Mouse (Mus musculus) heart, adult 9 months (tissue): ENCODE measurements around the gene Olfr1459.

Experiments
- DNase-seq, 2 experiments: peaks; one replicate each; pipeline ENCODE4 v3.0.0; 2022; ENCODE audit warnings: low spot score in 2 of 2

Gene Olfr1459

DNA sequence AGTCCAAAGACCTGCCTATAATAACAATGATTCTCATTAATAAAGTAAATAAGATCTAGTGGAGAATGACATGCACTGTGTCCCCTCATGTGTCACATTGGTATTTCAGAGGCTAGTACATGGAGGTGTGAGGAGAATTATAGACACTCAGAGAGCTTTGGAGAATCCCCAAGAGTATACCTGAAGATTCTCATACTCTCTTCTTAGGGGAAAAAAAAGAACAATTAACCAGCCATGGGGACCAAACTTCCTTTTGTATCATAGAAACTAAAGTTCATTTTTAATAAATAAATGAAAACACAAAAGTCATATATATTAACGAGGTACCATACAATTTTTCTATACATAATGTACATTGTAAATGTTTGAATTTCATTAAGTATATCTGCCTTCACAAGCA, at the start of gene Olfr1459:
TSS of gene Olfr1459 (minus strand) at position 101 of the 400 bp plus-strand sequence.
- no peak for DNase-seq

DNA sequence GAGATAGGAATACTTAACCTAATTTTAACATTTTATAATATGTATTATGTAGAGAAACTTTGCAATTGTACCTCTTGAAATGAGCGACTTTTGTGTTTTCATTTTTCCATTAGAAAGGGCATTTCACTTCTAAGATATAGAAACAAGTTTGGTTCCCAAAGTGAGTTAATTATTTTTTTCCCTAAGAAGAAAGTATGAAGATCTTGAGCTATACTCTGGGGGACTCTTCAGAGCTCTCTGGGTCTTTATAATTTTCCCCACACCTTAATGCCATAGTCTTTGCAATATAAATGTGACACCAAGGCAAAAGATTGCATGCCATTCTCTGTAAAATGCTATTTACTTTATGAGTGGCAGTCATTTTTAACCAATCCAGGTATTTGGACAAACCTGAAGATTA, 36.1 kb upstream of the Olfr1459 start, which contains the start of gene Olfr1462:
TSS of gene Olfr1462 (plus strand) at position 301 of the 400 bp plus-strand sequence.
- no peak for DNase-seq

- no peak for DNase-seq
These were observed 13.4 kb upstream of the Olfr1459 start, which contains the start of gene Olfr1461 for GRCm38 (mm10) chr19:13162700-13163099. TSS of gene Olfr1461 (plus strand) at chr19:13163000.

- DNase-seq = no peak
These were observed 42.7 kb downstream of the Olfr1459 start, which contains the start of gene Olfr1458 for GRCm38 (mm10) chr19:13106675-13107074. TSS of gene Olfr1458 (minus strand) at chr19:13106775.

DNA sequence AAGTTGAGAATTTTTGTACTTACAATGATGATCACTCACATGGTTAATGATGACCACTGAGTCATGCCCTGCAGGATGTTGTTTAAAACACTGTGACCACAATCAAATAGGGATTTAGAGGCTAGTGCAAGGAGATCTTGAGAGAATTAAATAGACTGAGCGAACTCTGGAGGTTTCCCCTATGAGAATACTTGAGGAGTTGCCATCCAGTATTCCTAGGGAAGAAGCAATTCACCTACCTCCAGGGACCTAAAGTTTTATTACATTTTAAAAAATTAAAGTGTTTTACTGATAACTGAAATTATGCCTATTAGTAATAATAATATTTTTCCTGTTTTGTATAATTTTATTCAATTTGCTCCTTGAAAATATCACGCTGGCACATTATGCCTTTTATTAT, 51.6 kb downstream of the Olfr1459 start, which contains the start of gene Olfr1457:
TSS of gene Olfr1457 (minus strand) at position 101 of the 400 bp plus-strand sequence.
- no peak for DNase-seq

DNA sequence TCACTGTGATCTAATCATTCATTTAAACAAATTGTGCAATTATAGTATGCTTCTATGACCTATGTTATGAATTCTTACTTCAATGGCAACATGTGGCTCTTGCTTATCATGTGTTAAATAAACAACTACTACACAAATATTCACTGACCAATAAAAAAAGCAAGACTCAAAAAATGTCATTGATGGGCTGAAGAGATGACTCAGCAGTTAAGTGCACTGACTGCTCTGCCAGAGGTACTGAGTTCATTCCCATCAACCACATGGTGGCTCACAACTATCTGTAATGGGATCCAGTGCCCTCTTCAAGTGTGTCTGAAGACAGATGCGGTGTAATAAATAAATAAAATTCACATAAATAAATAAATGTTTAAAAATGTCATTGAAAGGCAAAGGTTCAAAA, 55.4 kb downstream of the Olfr1459 start:
- DNase-seq = no peak
